Mouse (Mus musculus): ENCODE data around the gene Rps19.

The Rps19 gene

DNA sequence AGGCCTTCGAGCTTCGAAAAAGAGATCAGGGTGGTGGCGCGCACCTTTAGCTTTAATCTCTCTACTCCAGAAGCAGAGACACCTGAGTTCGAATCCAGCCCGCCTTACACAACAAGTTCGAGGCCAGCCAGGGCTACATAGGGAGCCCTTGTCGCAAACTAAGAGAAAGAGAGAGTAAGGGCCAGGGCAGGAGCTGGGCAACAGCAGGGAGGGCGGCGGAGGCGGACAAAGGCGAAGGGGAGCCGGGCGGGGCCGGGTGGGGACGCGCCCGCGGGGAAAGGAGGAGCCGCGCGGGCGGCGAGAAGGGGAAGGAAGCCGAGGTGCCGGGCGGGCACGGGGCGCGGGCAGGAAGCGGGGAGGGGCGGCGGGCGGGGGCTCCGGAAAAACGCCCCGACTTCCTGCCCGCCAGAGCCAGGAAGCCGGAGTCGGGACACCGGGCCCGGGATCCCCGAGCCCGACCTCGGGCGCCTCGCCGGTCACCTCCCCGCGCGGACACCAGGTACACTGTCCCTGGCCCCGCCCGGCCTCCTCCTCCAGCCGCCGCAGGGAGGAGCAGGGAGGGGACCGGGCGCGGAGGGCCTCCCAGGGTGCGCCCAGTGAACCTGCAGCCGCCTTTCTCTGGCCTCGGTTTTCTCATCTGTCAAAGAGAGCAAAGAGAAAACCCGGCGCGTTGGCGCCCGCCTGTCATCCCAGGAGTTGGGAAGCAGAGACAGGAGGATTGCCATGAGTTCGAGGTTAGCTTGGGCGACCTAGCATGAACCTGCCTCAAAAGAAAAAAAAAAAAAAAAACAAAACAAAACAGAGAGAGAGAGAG is 18.7 kb downstream of the Rps19 start, which contains the start of gene Arhgef1:
Gene Arhgef1, plus strand, starts transcription at position 283 of the 814 bp plus-strand sequence.
- peak in 1 of 2 experiments; percentile 30 for DNase-seq (ENCODE audit: low spot score in 2 of 2)

DNA sequence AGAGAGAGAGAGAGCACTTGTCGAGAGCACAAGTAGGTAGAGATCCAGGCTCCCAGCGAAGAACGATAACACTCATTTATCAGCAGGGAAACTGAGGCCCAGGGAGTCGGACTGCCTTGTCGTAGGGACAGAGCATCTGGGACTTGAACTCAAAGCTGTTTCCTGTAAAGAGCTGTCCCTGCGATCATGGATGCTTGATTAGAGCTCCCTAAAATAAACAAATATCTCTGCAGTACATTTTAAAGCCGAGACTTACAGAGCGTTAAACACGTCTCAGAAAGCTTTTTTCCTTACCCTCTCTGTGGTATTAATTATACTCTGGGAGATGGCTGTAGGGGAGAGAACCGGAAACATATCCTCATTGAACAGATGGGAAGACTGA is 19.3 kb downstream of the Rps19 start:
- DNase-seq (ENCODE audit: low spot score in 2 of 2), result no peak

DNA sequence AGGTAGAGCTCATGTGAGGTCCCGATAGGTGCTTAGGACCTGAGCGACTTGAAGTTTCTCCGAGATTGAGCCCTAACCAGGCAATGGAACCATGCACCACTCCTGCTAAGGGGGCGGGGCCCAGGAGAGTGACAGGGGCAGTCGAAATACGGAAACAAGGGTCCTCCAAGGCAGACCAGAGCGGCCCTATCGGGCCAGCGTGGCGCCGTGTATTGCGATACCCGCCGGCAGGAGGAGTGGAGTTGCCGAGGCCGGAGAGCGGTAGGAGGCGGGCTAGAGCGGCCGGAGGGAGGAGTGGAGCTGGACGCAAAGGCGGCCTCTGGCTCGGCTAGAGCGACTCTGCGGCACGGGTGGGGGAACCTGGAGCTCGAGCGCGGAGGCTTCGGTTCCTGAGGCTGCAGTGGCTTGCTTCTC is 19.9 kb downstream of the Rps19 start:
- DNase-seq (ENCODE audit: low spot score in 2 of 2), result peak; percentile 88 to 96

DNA sequence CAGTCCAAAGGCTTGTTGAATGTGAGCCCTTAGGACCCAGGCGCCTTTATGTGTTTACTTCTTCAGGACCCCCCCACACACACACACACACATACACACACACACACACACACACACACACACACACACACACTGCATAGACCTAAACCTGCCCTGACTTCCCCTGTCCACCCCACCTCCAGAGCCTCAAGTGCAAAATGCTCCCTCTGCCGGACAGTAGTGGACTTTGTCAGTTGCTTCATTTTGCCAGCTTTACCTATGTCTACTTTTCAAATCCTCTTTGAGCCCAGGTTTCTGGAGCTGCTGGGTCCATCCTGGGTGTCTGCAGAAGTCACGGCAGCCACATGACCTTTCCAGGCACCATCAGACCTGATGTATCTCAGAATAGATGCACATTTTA is 20.8 kb downstream of the Rps19 start:
- peak in 1 of 2 experiments; percentile 57 for DNase-seq (ENCODE audit: low spot score in 2 of 2)

DNA sequence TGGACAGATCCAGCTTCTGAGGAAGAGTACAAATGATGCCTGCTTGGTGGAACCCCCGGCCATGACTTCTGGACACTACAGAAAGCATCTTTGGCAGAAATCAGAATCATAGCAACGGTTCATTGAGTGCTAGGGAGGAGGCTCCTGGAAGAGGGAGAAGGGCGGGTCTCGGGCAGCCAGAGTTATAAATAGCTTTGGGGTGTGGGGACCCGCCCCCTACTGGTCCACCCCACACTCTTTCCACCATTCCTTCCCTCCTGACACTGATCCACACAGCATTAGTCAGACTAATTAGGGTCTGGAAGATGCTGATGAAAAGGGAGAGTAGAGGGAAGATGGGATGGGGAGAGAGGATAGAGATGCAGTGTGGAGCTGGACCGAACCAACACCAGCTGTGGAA is 22.4 kb downstream of the Rps19 start:
- no peak for DNase-seq (ENCODE audit: low spot score in 2 of 2)

DNA sequence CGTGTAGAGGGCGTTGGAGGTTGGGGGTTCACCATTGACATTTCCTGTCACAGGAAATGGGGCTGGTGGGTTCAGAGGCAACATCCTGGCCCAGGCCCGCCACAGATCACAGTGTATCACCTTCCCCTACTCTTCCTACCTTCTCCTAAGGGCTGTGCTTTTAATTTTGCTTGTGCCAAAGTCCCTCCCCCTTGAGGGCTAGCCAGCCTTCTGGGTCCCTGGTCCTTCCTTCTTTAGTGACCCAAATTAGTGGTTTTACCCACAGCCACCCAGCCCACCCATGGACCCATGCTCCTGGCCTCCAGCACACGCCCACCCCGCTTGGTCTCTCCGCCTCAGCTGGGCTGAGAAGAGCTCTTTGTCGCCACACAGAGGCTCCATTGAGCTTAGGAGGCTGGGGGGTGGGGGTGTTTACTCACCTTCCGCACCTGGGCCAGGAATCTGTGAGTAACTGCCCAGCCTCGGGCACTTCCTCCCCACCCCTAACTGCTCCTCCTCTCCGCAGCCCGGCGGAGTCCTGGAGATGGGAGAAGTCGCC is 23.1 kb downstream of the Rps19 start:
- no peak for DNase-seq (ENCODE audit: low spot score in 2 of 2)

DNA sequence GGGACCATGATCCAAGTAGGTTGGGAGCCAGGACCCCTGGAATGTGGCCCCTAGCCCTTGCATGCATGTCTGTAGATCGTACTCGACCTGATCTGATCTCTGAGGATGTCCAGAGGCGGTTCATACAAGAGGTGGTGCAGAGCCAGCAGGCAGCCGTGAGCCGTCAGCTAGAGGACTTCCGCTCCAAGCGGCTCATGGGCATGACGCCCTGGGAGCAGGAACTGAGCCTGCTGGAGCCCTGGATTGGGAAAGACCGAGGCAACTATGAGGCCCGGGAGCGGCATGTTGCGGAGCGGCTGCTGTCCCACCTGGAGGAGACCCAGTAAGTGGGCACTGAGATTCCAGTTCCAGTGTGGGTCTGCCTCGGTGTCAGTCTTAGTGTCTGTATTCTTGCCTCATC is 28.3 kb downstream of the Rps19 start:
- no peak for DNase-seq (ENCODE audit: low spot score in 2 of 2)

DNA sequence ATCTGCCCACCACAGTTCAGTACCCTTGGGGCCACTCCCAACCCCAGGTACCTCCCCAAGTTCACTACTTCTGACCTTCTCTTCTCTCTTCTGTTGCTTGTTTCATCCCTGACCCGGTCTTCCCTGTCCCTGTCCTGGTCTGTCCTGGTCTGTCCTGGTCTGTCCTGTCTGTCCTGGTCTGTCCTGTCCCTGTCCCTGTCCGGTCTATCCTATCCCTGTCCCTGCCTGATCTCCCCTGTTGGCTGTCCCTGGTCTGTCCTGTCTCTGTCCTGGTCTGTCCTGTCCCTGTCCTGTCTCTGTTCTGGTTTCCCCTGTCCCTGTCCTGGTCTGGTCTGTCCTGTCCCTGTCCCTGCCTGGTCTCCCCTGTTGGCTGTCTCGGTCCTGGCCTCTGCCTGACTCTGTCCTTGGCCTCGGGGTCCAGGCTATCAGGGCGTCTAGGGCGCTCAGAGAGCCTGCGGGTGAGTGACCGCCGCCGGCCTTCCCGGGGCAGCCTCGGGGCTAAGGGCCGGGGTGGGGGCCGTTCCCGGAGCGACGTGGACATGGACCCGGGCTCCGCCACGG is 34.7 kb downstream of the Rps19 start:
- no peak for DNase-seq (ENCODE audit: low spot score in 2 of 2)

DNA sequence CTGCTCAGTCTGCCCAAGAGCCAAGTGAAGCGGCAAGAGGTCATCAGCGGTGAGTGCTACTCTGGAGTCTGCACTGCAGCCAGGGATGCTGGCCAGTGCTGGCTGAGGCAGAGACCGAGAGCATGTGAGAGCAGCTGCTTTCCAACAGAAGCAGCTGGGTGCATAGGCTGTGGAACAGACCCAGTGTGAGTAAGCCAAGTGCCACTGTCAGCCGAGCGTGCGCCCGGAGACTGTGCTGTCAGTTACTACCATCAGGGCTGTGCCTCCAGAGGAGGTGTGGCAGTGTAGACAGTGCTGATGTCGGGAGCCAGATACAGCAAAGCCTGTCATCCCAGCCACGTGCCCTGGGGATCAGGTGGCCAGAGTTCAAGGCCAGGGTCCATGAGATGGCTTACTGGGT is 35.6 kb downstream of the Rps19 start:
- DNase-seq (ENCODE audit: low spot score in 2 of 2), result peak in 1 of 2 experiments; percentile 45

DNA sequence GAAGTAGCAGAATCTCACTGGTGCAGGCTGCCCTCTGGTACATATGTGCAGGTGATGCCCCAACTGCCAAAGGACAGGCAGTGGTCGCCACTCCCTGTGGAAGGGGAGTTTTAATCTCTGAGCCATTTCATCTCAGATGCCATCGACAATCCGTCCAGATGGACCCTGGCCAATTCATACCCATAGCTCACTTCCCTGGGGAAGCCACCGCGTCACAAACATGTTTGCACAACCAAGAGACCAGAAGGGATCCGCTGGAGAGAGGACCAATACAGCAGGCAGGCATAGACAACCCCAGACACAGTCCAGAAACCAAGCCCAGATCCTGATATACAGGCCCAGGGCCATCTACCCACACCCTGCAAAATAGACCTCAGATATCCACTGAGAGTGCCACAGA is 46.3 kb downstream of the Rps19 start:
- no peak for DNase-seq (ENCODE audit: low spot score in 2 of 2)

DNA sequence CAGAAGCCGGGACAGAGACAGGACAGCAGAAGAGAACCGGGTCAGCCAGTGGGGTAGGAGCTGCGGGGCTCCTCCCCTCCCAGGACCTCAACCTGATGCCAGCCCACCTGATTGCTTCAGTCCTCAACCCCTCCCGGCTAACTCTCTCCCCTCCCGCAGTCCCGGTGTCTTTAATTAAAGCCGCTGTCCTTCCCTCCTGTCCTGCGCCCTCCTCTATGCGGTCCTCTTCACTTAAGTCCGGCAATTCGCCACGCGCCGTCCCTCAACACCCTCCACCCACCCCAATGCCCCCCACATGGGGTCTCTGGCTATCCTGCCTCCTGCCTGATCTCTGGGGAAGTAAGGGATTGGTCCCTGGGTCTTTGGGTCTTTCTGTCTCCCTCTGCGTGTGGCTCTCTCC is 47.5 kb downstream of the Rps19 start:
- no peak for DNase-seq (ENCODE audit: low spot score in 2 of 2)

Data from cerebellum, postnatal 4 days (tissue).